Mouse (Mus musculus): Measurements from ENCODE around the gene Wdr60.

DNA sequence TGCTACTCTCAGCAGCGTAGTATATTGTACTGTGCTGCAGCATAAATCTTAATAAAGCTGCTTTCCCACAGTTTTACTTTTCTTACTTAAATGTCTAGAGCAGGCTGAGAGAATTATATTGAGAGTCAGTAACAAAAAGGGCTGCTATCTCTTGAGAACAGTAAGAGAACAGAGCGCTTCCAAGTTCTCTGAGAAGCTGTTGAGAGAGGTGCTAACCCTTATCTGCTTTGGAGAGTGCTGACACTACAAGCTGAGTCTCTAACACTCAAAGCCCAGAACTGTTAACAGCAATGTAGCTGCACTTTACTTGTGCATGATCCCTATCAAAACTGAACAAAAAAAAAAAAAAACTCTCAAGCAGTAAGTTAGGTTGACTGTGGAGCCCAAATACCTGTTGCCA lies 2.5 kb upstream of the Wdr60 start:
- TF ChIP-seq POLR2A (IDR thresholded peaks at IDR 0.05; ENCODE audit: borderline replicate concordance, low read depth, low read length) (no peak), CTCF (IDR thresholded peaks at IDR 0.05; ENCODE audit: low read depth, low read length) (no peak)

All from bone marrow macrophage, adult 2 months (primary cell).